Mouse (Mus musculus) gastrocnemius, postnatal 25 days (tissue): ENCODE measurements at regions not wholly inside any gene's neighbourhood (a gene's known extent, or its start where the extent isn't known, plus 50 kb on each side); places are given as distances from the start of the nearest gene placed in this dataset.

ENCODE experiments used
- DNase-seq: peaks from one replicate; pipeline ENCODE4 v3.0.0; 2022

GRCm38 (mm10) chr13:53800978-53801377, 254.5 kb downstream of the Drd1 start:
- DNase-seq: no peak

DNA sequence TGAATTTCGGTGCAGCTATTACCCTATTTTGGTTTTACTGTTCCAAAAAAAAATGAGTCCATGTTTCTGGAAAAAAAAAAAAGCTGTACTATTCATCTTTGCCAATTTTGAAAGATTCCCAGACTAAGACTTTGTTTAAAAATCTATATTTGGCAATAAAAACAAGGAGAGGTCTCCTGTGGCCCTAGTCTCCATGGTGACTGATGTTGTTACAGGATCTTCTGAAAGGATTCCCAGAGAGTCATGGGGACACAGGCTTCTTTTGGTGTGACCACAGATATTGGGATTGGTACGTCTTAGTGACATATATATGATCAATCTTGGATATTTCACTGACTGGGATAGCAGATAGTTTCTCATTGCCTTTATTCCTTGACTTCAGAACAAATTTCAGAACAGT, 266.7 kb downstream of the Drd1 start:
- peak; percentile 14 for DNase-seq

DNA sequence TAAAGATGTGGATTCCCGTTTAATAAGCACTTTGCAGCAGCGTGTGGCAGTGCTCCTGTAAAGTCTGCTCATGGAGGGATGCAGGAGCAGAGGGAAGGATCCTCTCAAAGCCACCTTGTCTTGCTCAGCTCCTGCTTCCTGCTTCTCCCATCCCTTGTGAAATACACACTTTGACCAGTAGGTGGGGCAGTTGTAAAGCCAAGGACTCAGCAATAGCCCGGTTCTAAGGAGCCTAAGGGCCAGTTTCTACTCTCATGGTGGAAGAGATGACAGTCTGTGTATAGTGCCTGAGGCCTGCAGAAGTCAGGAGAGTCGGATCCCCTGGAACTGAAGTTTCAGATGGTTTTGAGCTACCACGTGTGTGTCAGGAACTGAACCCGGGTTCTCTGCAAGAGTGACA, 272.0 kb downstream of the Drd1 start:
- peak; percentile 29 for DNase-seq

DNA sequence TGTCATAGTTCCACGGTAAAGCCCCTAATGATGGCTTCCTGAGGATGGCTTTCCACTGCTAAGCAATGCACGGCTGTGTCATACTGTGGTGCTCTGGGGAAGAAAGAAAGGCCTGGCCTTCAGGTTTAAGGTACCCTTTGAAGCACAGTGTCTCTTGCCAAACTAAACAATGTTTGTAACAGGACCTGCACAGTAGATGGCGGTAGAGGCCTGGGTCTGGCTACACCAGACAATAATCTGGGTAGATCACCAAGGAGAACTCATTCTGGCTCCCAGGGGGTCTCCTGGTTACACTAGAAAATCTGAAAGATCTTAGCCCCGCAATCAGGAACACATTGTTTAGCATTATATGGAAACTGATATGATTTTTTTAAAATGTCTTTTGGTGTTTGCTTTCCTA, 276.4 kb downstream of the Drd1 start:
- DNase-seq: no peak

- no peak for DNase-seq
These were observed 279.1 kb downstream of the Drd1 start for GRCm38 (mm10) chr13:53776421-53776820.

DNA sequence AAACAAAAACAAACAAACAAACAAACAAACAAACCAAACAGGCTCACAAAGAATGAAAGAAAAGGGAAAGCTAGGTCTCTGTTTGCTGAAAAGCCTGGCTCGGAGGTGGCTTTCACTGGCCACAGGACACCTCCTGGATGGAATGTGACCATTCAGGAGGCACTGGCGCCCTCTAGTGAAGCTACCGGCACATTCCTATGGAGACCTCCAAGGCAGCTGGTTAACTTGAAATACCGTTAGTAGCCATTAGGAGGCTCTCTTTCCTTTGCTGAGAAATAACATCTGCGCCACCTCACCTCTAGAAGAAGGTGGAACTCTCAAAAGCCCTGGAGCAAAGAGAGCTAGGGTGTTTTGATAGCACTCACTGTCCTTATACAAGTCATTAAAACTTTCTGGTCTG, 279.8 kb downstream of the Drd1 start:
- no peak for DNase-seq

DNA sequence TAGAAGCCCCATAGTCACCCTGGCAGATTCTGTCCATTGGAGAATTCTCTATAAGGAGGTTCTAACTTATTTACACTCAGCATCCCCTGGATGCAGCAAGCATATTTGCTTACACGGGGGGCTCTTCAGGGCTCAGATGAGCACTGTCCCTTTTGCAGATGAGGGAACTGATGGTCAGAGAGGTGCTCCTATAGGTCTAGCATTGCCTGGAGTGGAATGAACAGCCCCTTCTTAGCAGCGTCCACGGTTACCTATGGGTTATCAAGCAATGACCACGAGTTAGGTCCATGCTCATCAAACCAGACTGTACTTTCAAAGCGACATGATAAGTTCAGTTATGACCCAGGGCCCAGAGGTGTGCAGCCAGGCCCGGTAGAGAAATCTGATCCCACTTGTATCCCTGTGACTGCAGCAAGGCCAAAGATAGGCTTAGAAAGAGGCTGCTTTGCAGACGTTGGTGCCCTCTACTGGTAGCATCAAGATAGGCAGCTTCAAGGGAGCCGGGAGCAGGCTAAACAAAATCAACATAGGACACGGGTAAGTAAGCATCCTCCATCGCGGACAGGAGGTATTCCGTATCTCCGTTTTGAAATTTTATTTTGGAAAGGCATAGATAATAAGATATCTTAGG, 290.8 kb downstream of the Drd1 start:
- DNase-seq: no peak

GRCm38 (mm10) chr13:53757576-53758237, 284.8 kb upstream of the Msx2 start:
- DNase-seq: no peak

DNA sequence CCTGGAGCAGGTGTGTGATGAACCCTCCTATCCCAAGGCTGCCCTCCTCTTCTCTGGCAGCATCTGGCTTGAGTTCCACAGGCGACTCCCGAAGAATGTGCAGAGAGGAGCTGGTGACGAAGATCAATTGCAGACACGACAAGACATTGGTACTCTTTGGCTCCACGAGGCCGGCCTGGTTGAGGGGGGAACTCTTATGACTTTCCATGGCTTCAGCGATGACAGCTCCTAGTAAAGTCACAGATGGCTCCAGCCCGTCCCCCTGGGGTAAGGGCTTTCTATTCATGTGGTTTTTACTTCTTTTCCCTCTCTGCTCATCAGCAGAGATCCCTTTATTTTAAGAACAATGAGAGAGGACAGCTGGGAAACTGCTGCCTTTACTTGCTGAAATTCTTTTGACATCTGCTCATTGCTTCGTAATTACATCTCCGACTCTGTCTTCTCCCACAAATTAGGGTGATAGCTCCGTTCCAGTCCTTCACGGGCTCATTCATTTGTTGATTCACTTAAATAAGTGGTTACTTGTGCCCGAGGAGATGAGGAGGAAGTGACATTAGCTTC, 284.2 kb upstream of the Msx2 start:
- DNase-seq: no peak

DNA sequence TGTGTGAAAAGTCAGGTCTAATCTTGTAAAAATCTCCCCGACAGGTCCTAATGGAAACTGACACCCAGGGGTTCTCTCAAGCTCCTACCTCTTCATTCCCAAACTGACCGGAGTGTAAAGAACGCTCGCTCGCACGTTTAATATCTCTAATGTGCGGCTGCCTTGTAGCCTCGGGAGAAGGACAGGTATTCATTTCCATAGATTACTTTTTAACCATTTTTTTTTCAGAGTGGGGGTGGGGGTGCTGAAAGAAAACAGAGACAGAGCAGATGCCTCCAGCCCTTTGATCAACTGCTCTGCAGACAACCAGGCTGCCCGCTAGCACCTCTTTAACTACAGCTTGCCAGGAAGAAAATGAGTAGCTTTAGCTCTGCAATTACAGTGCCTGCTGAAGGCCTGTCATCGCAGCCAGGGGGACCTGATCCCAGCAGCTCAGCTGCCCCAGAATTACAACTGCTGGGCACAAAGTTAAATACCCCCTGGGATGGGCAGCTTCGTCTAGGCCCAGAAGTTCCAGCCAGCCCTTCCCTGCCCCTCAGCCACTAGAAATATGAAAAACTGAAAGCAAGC, 282.3 kb upstream of the Msx2 start:
- DNase-seq: no peak

- DNase-seq: no peak
These were observed 280.2 kb upstream of the Msx2 start for GRCm38 (mm10) chr13:53753049-53753448.

- no peak for DNase-seq
These were observed 268.1 kb upstream of the Msx2 start for GRCm38 (mm10) chr13:53740981-53741380.

GRCm38 (mm10) chr13:53739127-53739526, 266.3 kb upstream of the Msx2 start:
- DNase-seq: no peak

- DNase-seq: no peak
These were observed 262.1 kb upstream of the Msx2 start for GRCm38 (mm10) chr13:53734944-53735343.

- no peak for DNase-seq
These were observed 257.5 kb upstream of the Msx2 start for GRCm38 (mm10) chr13:53730259-53730902.

DNA sequence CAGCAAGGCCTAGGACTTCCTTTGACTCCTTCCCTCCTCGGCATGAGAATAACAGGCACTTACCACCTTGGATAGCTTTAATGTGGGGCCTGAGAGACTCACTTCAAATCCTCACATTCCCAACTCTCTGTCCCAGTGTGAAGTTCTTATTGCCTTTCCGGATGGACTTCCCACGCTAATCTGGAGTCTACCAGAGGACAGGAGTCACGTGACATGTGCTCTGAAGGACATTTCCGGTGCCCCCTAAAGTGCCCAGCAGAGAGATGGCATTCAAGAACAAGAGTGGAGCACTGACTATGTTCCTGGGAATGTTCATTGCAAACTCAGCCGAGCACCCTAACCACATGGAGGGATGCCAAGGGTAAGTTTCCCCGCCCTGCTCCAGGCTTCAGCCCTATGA, 257.0 kb upstream of the Msx2 start:
- DNase-seq: no peak

DNA sequence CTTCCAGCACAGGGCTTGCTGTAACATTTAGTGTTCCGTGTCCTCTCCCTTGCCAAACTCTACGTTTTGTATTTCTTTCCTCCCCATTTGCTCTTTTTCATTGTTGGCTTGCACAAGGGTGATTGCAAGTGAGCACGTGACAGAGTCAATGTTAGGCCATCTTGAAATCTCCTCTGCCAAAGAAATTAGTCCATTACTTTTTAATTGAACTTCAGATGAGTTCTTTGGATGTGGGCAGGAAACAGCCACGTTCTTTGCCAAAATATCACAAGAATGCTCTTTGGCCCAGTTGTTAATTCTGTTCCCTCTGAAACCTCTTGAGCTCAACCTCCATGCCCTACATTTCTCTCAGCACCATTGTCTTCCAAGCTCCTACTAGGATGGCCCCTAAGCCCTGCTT, 253.2 kb upstream of the Msx2 start:
- DNase-seq: no peak

GRCm38 (mm10) chr13:53722881-53723280, 250.0 kb upstream of the Msx2 start:
- DNase-seq: no peak

DNA sequence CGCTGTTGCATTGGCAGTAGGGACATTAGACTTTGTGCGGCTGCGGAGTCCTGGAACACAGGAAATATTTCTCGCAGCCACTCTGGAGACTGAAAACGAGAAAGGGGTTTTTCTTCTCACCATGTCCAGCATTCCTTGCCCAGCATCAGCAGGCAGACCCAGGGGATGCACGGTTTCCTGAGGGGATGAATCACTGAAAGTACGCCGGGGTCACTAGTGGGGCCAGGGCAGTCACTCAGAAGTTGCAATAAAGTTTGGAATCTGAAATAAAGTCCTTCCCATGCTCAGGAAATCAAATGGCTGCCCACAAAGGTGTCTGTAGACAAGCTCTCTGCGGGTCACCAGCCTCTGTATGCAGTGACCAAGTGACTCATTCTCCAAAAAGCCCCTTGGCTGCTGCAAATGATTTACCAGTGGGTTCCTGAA, 248.2 kb upstream of the Msx2 start:
- no peak for DNase-seq

- no peak for DNase-seq
These were observed 244.7 kb upstream of the Msx2 start for GRCm38 (mm10) chr13:53717582-53717981.

GRCm38 (mm10) chr13:53717086-53717485, 244.2 kb upstream of the Msx2 start:
- DNase-seq: no peak

- DNase-seq: no peak
These were observed 236.2 kb upstream of the Msx2 start for GRCm38 (mm10) chr13:53709062-53709461.

- DNase-seq: no peak
These were observed 234.7 kb upstream of the Msx2 start for GRCm38 (mm10) chr13:53707548-53707947.
